Mouse (Mus musculus): ENCODE data around the gene Fcgr2b.
"Not testable (repeated sequence)": the region's sequence is repeated elsewhere in the genome, so short reads cannot be mapped to it uniquely, and the experiment has no call there.

Fcgr2b gene

DNA sequence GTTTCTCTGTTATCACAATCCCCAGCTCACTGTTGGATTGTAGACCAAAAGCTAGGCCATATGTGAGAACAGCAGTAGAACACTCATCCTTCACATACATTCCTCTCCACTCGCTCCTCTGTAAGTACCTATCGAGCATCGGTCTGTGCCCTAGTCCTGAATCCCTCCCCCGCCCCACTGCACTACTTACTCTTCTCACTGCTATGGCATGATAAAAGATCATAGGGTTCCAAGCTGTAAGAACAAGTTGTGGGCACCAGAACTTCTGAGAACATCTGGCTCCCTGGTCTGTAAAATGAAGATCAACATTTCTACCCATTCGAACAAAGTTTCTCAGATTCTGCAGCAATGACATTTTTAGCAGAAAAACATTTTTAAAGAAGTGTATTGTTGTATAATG lies at the start of gene Fcgr2b:
TSS of gene Fcgr2b (minus strand) at position 101 of the 400 bp plus-strand sequence.
- DNase-seq (ENCODE audit: low spot score in 2 of 2) = no peak

DNA sequence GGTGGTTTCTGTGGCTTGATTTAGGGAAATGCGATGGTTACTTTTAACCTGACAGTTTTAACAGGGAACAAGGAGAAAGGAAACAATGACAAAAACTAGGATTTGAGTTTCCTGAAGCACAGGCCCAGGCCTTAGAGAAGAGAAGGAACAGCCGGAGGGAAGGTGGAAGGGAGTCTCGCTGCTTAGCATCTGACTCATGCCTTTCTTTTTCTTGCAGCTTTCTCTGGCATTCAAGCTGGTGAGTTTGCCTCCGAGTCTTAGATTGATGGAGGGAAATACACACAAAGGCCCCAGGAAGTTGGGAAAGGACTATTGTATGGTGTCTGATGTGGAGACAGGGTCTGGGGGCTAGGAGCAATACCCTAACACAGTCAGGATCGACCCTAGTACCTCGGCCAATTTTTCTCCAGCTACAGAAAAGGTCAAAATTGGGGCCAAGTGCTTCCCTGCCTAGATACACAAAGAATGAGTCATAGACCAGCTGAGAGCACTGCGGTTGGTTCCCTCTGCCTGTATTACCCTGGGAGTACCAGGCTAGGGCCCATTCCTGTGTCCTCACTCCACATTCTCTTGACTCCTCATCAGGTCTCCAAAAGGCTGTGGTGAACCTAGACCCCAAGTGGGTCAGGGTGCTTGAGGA lies 43.1 kb upstream of the Fcgr2b start:
- peak; percentile 31 to 42 for DNase-seq (ENCODE audit: low spot score in 2 of 2)

DNA sequence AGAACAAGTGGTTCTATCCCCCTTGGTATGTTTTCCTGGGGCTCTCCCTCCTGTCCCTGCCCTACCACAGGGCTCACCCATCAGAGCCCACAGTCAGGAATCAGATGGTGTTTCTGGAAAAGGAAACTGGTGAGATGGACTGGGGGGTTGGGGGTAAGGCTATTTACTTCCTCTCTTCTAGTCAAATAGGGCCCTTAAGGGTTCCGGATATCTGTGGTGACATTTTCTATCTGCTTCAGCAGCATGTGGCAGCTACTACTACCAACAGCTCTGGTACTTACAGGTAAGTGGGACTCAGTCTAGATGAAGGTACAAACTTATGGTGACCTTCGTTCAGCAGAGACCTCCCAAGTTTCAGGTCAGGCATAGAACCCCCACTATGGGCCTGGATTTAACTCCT lies 42.4 kb upstream of the Fcgr2b start, which contains the start of gene Fcgr4:
TSS of gene Fcgr4 (plus strand) at position 184 of the 400 bp plus-strand sequence.
- no peak for DNase-seq (ENCODE audit: low spot score in 2 of 2)

DNA sequence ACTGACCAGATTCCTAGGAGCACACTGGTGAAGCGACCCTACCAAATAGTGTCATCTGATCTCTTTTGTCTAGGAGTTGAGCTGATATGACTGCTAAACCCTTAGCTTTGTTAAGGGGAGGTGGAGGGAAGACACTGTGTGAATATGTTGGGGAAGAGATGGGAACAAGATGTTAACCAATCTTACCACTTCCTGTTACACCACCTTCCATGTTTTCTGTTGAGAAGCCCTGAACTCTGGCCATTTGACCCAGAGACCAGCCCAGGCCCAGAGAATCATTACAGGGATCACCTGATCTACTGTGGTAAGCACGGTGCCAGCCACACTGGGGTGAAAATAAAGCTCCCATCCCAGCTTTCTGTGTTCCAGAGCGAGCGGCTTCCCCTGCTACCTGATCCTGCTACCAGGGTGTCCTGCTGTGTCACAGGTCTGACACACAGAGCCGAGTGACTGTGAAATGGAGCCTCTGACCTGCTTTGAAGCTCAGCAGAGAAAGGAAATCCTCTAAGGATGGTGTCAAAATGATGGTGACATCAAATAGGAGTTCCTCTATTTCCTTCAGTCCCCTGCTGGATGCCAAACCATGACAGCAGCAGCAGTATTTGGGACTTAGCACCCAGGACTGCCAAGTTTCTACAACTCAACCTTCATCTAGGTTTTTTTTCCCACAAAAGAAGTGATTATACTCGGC lies 41.3 kb upstream of the Fcgr2b start:
- no peak for DNase-seq (ENCODE audit: low spot score in 2 of 2)

DNA sequence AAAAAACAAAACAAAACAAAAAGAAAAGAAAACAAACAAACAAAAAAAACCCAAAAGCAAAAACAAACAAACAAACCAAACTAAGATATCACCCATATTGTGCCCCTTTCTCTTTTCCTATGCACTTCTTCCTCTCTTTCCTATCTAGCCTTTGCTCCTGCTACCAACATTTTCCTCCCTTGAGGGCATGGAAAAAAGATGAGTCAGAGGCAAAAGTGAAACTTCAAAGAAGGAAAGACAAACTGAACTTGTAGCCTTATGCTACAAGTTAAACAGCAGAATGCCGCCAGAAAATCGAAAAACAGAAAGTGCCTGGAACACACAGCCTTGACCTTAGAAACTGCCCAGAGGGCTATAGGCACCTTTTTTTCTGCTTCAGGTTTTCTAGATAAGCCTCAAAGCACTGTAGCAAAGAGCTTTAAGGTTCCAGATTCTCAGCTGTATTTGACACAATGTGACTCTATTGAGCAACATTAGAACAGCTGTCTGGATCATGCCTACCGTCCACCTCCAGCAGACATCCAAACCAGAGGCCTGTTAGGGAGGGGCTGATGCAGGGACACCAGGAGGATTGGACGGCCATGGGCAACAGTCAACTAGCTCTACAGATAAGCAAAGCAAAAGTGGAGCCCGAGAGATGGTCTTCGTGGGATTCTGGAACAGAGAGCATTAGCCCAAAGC lies 40.5 kb upstream of the Fcgr2b start:
- no peak for DNase-seq (ENCODE audit: low spot score in 2 of 2)

DNA sequence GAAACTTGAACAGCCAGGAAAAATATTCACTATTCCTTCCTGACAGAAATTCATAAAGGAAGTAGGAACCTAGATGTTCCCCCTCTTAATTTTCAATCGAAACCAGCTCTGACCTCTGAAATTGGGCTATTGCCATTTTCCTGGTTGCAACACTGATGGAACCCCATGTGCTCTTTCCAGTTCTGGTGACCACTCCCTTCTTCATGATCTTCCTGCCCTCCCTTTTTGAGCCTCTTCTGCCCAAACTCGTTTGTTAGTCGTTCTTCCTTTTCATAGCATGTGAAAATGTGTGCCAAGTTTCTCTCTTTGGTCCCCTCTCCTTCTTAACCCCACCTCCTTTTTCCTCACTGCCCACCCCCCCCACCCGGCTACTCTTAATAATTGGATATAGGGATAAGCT lies 35.4 kb upstream of the Fcgr2b start:
- no peak for DNase-seq (ENCODE audit: low spot score in 2 of 2)

DNA sequence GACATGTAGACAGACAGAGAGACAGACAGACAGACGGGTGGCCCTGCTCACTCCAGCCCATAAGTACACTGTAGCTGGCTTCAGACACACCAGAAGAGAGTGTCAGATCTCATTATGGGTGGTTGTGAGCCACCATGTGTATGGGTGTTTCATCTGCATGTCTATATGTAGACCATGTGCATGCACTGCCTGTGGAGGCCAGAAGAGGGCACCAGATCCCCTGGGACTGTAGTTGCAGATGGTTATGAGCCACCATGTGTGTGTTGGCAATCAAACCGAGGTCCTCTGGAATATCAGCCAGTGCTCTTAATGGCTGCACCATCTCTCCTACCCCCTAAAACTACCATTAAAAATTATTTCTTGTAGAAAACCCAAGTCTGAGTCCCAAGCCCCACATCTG lies 30.6 kb upstream of the Fcgr2b start:
- no peak for DNase-seq (ENCODE audit: low spot score in 2 of 2)

DNA sequence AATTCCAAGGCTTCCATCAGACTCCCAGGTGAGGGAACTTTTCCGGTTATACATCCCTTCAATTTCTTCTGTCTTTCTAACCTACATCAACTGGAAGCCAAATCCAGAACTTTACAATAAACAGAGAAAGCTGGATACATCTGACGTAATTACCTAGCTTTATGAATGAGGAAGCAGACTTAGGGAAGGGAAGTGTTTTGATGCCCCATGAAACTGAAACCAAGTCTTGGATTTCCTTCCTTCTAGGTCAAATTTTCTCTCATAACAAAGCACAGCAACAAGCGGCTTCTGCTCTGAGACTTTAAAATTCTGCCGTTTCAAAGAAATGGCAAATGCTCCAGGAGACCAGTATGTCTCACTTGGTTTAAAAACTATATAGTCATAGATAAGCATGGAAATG lies 30.0 kb upstream of the Fcgr2b start:
- DNase-seq (ENCODE audit: low spot score in 2 of 2) = no peak

DNA sequence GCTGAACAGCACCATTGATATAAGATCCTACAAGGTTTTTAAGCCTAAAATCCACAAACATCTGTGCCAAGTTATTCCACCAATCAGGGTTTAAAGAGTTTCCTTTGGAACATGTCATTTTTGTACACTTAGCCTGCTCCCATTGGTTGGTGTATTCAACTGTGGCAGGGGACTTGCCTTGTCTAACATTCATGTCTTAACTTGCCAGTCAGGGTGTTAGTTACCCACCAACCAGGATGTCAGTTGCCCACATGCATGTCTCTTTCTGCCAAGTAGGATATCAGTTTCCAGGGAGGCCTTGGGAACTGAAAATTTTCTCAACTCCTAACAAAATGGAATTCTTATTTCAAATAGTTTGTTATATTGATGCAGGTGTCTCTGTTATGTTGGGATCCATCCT lies 29.2 kb upstream of the Fcgr2b start:
- DNase-seq (ENCODE audit: low spot score in 2 of 2) = no peak

DNA sequence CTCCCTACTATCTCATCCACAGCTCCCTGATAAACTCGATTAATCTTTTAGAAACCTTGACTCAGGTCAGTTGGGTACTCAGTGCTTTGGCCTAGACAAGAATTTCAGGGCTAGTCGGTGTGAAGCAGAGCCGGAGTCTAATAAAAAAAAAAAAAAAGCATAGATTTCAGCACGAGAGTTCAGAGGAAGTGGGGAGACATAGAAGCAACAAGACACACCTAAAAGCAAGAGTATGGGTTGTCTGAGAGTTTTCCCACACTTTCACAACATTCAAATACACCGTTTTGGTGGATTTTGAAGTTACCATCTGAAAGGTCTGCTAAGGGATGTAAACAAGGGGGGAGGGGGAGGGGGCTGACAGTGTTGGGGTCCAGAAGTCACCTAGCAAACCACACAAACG lies 28.7 kb upstream of the Fcgr2b start:
- DNase-seq (ENCODE audit: low spot score in 2 of 2) = no peak

DNA sequence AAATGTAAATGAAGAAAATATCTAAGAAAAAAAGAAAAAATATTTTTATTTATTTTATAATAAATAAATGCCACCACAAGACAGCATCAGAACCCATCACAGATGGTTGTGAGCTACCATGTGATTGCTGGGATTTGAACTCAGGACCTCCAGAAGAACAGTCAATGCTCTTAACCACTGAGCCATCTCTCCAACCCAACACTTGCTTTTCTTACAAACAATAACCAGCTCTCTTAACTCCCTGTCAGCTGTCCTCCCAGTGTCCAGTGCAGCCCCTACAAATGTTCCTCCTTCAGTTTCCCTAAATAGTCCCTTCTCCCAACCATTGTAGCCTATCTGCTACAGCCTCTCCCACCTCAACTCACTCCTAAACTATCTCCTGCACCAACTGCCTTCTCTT lies 23.5 kb upstream of the Fcgr2b start:
- no peak for DNase-seq (ENCODE audit: low spot score in 2 of 2)

DNA sequence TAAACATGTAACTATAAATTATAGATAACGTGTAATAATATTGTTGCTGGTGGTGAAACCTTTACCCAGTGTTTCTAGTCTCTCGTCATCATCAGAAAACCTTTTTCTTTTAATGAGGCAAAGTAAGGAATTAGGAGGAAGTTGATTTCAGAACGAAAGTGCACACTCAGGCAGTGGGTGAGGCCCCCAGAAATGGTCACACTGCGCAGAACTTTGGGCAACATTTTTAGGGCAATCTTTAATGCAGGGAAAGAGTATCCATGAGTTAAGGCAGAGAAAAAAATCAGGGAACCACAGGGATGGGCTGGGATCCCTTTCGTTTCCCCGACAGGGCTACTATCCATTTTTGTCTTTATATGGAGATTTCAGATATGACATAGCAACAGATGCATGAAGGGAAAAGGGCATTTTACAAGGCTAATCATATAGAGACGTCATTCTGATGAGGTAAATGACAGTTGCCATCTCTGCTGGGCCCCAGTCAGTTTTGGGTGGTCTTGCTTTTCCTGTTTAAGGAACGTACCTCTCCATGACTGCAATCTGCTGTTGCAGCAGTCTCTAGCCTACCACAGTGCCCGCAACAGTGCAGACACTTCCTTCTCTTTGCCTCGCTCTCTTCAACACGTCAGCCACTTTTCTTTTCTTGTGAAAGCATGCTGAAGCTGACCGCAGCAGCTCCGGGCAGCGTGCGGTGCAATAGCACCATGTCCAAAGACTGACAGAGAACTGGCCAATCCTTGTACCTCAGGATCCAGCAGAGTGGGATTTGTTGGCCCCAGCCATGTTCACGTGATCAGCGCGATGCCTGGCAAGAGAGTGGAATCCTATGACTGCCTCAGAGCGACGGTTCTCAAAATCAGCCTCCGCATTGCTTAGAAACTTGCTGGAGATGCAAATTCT lies 21.7 kb upstream of the Fcgr2b start:
- DNase-seq (ENCODE audit: low spot score in 2 of 2) = peak; percentile 71 to 74

DNA sequence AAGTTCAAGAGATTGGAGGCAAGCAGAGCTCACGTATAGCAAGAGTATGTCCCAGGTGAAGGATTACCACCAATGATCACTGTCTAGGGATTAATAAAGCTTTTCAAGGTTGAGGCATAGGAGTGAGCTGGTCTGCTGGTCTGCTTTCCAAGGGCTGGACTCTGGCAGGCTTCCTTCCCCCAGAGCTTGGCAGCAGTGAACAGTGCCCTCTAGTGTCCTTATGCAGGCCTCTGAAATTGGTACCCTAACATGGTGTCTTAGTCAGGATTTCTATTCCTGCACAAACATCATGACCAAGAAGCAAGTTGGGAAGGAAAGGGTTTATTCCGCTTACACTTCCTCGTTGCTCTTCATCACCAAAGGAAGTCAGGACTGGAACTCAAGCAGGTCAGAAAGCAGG lies 20.4 kb upstream of the Fcgr2b start:
- peak; percentile 59 to 75 for DNase-seq (ENCODE audit: low spot score in 2 of 2)

DNA sequence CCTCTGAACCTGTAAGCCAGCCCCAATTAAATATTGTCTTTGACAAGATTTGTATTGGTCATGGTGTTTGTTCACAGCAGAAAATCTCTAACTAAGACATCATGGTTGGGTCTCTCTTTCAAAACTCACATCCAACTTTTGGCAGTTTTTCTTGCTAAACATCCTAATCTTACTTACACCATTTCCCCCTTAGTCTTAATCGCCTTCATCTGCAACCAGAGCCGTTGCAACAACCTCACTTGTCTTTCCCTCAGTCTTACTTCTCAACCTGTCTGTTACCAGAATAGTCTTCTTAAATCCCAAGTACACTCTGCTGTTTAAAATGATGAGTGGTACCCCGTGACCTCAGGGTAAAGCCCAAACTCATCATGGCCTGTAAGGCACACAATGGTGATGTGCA lies 19.7 kb upstream of the Fcgr2b start:
- no peak for DNase-seq (ENCODE audit: low spot score in 2 of 2)

DNA sequence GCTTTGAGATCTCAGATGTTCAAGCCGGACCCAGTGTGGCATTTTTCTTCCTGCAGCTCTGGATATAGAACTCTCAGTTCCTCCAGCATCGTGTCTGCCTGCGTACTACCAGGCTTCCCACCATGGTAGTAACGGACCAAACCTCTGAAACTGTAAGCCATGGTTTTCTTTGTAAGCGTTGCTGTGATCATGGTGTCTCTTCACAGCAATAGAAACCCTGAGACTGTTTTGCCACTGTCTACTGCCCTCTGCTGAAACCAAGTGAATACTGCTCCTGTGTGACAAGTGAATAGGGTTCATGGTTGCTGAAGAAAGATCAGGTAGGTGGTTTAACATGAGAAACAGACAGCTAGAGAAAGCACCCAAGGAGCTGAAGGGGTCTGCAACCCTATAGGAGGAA lies 16.2 kb upstream of the Fcgr2b start:
- peak; percentile 54 to 59 for DNase-seq (ENCODE audit: low spot score in 2 of 2)

DNA sequence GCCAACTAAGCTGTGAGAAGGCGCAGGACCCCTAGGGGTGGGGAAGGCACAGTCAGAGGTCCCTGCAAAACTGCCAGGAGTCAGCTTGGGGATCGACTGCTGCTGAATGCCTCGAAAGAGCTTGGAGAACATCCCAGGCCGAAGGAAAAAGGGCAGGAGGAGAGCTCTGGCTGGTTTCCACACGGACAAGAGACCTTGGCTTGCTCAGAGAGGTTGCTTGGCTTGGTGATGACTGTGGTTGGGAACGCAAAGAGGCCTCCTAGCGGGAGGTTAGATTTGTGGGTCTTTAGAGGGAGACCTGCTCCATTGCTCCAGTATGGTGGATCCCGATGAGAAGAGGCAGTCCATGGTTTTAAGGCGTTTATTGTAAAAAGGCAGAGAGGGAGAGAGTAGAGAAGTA lies 13.3 kb upstream of the Fcgr2b start:
- DNase-seq (ENCODE audit: low spot score in 2 of 2) = no peak

DNA sequence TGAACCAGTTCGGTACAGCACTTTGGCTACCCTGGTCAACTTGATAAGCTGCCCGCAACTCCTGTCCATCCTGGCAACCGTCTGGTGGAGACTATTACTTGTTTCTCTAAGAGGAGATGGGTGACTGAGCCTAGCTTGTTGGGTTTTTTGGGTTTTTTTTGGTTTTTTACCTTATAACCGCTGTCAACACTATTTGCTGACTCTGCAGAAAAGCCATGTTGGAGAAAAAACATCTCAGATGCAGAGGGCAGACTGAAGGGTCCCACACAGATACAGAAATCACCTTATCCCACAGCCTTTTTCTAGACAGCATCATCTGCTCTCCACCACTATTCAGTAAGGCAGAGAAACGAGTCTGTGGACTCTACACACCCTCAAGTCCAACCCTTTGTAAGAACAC lies 9.5 kb upstream of the Fcgr2b start:
- DNase-seq (ENCODE audit: low spot score in 2 of 2) = no peak

DNA sequence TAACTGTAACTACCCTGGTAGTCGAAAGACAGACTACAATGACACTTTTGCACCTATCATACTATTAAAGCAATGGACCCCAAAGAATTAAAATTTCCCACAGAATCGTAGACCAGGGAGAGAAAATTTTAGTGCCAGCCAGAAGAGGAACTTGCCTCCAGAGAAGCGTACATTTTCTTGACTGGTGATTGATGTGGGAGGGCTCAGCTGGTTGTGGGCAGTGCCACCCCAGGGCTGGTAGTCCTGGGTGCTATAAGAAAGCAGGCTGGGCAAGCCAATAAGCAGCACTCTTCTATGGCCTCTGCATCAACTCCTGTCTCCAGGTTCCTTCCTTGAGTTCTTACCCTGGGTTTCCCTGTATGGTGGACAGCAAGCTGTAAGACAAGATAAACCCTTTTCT lies 8.7 kb upstream of the Fcgr2b start:
- DNase-seq (ENCODE audit: low spot score in 2 of 2) = no peak

DNA sequence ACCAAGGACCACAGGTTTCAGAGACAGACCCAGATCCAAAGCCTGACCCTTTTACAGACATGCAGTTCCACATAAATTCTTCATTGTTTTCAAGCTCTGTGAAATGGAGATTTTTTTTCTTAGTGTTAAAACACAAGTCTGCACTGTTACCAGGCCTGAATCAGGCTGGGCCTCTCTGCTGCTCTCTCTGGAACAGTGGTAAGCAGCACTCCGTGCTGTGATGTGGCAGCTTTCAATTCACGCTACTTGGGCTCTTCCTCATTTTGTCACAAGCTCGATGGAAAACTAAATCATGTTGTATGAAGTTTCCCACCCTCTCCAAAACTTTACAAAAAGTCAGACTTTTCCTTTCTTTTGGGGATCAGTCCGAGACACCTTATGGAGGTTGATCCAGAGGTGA lies 6.7 kb upstream of the Fcgr2b start:
- no peak for DNase-seq (ENCODE audit: low spot score in 2 of 2)

DNA sequence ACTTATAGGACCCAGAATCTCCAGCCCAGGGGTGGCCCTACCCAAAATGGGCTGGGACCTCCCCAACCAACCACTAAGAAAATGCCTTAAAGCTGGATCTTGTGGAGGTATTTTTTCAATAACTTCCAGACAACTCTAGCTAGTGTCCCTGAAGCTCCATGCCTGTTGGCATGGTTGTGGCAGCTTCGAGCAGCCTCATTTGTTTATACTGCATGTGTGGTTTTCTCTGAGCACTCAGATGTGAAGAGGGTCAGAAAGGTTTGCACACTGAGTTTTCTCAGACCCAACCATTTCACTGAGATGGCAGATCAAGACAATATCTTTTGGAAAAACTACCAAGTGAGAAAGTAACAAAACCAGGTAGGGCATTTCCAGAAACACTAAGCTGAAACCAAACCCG lies 6.0 kb upstream of the Fcgr2b start:
- DNase-seq (ENCODE audit: low spot score in 2 of 2) = no peak

DNA sequence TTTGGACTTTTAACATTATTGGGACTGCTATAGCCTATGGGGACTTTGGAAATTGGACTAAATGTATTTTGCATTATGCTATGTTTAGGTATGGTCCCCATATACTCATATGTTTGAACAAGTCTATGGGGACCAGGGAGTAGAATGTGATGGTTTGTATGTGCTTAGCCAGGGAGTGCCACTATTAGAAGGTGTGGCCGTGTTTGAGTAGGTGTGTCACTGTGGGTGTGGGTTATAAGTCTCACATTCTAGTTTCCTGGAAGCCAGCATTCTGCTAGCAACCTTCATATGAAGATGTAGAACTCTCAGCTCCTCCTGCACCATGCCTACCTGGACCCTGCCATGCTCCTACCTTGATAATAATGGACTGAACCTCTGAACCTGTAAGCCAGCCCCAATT lies 5.3 kb upstream of the Fcgr2b start:
- not testable (repeated sequence) for DNase-seq (ENCODE audit: low spot score in 2 of 2)

DNA sequence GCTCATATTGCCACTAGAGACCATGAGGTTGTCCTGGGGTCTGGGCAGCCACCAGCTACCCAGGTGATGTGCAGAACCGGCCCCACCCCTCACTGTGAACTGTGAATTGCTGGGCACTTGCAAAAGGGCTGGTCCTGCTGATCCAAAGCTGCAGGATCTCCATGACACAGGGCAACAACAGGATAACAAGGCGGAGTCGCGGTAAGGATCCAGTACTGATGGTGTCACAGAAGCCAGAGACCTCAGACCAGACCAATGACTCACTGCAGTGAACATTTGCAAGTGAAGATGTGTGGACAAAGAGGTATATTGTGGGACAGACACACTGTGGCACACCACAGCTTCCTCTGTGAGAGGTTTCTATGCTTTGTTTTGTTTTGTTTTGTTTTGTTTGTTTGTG lies 2.3 kb upstream of the Fcgr2b start:
- DNase-seq (ENCODE audit: low spot score in 2 of 2) = no peak

Data from right cerebral cortex, adult 2 months (tissue).